In the genomic region with DNA sequence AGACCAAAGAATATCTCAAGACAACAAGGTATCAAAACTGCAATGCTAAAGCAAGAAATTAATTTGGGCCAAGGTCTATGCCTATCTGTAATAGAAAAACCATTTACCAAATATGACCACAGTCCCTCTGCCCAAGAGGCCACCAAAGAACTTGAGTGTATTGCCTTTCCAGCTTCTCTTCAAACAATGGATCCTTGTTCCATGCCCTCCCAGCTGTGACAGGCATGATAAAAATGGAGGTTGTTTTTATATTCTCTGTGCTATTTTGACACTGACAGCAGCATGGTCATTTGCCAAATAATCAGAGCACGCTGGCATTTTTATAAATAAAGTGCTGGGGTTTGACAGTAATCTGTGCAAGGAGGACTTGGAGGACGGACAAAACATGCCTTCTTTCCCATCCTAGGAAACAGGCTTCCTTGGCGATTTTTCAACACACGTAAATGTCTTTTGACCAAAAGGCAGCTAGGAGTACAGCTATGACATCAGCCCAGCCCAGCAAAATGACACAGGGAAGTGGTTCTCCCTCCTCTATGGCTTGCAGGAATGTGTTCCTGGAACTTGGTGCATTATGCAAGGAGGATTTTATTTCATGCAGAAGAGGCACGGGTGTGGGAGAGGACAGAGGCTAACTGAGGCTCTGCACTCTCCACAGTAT, we compare ENCODE assay signal across 16 mouse cellular contexts.
DNase-seq lines count a peak whose midpoint lies in the region; ATAC-seq and TF ChIP-seq lines count a peak whose summit lies in the region.
"Had no signal": no experiment of that assay in that cellular context is flagged by ENCODE, and none has a peak within 500 bp of the region (broad histone marks: within the 10 kb centered on the region; RNA-seq: fewer than 3 reads in every experiment).

No protein-coding gene starts in this region.

- H3K9ac ChIP-seq in heart, embryonic 12.5 days: no peak overlapping the region
- no peak overlapping the region for H3K9ac ChIP-seq in heart, embryonic 11.5 days (ENCODE audit: low read depth, low read length)
- H3K9ac ChIP-seq: embryonic facial prominence, embryonic 13.5 days; forebrain, embryonic 15.5 days had no signal

- H3K4me3 ChIP-seq in heart, embryonic 12.5 days: no peak overlapping the region
- H3K4me3 ChIP-seq in heart, embryonic 11.5 days (ENCODE audit: low read depth, low read length): no peak overlapping the region
- H3K4me3 ChIP-seq in layer of hippocampus, adult 2 months: no peak overlapping the region
- H3K4me3 ChIP-seq: embryonic facial prominence, embryonic 13.5 days; forebrain, embryonic 15.5 days had no signal

- no peak for ATAC-seq in heart, embryonic 12.5 days (ENCODE audit: insufficient number of reproducible peaks, low FRiP score)
- ATAC-seq in heart, embryonic 11.5 days (replicated peaks; ENCODE audit: insufficient number of reproducible peaks, low FRiP score, low TSS enrichment): no peak
- ATAC-seq: forebrain, embryonic 15.5 days had no signal

- H3K9me3 ChIP-seq in heart, embryonic 12.5 days (replicated peaks): no peaks in the 10 kb centered on the region
- H3K9me3 ChIP-seq in heart, embryonic 11.5 days (replicated peaks; ENCODE audit: control insufficient read depth, low read length): no peaks in the 10 kb centered on the region
- H3K9me3 ChIP-seq: embryonic facial prominence, embryonic 13.5 days; forebrain, embryonic 15.5 days had no signal

- no peaks in the 10 kb centered on the region for H3K27me3 ChIP-seq in heart, embryonic 12.5 days (replicated peaks)
- H3K27me3 ChIP-seq in heart, embryonic 11.5 days (ENCODE audit: control insufficient read depth, insufficient read depth, low read length): no peaks in the 10 kb centered on the region
- H3K27me3 ChIP-seq: embryonic facial prominence, embryonic 13.5 days; forebrain, embryonic 15.5 days had no signal

- no peak for TF ChIP-seq CTCF in layer of hippocampus, adult 2 months (conservative IDR thresholded peaks at IDR 0.05)

- 50% methylated on average over 5 of the region's 5 CpGs for WGBS in heart, embryonic 12.5 days
- whole genome bisulfite sequencing in heart, embryonic 11.5 days (ENCODE audit: insufficient replicate concordance): 55% methylated on average over 5 of the region's 5 CpGs

- no peaks in the 10 kb centered on the region for H3K36me3 ChIP-seq in heart, embryonic 12.5 days
- H3K36me3 ChIP-seq in heart, embryonic 11.5 days (ENCODE audit: control insufficient read depth, insufficient read depth, low read length): no peaks in the 10 kb centered on the region
- H3K36me3 ChIP-seq: embryonic facial prominence, embryonic 13.5 days; forebrain, embryonic 15.5 days had no signal

- H3K27ac ChIP-seq in heart, embryonic 12.5 days (ENCODE audit: poor library complexity, severe bottlenecking): peak overlapping the region; percentile 39
- H3K27ac ChIP-seq in heart, embryonic 11.5 days (ENCODE audit: low read depth, low read length): no peak overlapping the region
- H3K27ac ChIP-seq in layer of hippocampus, adult 2 months: peak overlapping the region; percentile 28; the same call in 1 of the 2 replicates
- H3K27ac ChIP-seq: embryonic facial prominence, embryonic 13.5 days; forebrain, embryonic 15.5 days; macrophage had no signal

- DNase-seq in layer of hippocampus, adult 2 months (ENCODE audit: low spot score in 2 of 2): no peak
- no peak for DNase-seq in layer of hippocampus, postnatal 25 days (ENCODE audit: extremely low spot score in 1 of 2, low spot score in 1 of 2)
- peak; percentile 58 for DNase-seq in fibroblast of lung, adult 2 months (ENCODE audit: low read depth)
- peak; percentile 34 for DNase-seq in lung, postnatal 36 days
- DNase-seq in urinary bladder, postnatal 14 days (ENCODE audit: low spot score): no peak
- DNase-seq in c-Kit-positive CD71-positive TER-119-positive erythroid progenitor cells, embryonic 14.5 days (ENCODE audit: low spot score): no peak
- DNase-seq: cerebellum, adult 9-10 months; kidney, postnatal 25 days; layer of hippocampus, postnatal 36 days; right cerebral cortex, postnatal 25 days; thymus, postnatal 14 days had no signal

- no peak overlapping the region for H3K4me2 ChIP-seq in heart, embryonic 12.5 days
- H3K4me2 ChIP-seq in heart, embryonic 11.5 days: no peak overlapping the region
- H3K4me2 ChIP-seq: embryonic facial prominence, embryonic 13.5 days; forebrain, embryonic 15.5 days had no signal

- H3K4me1 ChIP-seq in heart, embryonic 12.5 days (replicated peaks): peaks cover 18% of the 10 kb centered on the region
- H3K4me1 ChIP-seq in heart, embryonic 11.5 days (ENCODE audit: control insufficient read depth, insufficient read depth, low read length): peaks cover 5% of the 10 kb centered on the region; the same call in 1 of the 2 replicates
- H3K4me1 ChIP-seq: embryonic facial prominence, embryonic 13.5 days; forebrain, embryonic 15.5 days had no signal

Comparison
In these comparisons a context has a peak if more than half of its experiments do, and no peak if none do; other contexts are left out.
1. DNase-seq: peak in fibroblast of lung, adult 2 months (single experiment) and lung, postnatal 36 days (single experiment); none in layer of hippocampus, adult 2 months (0 of 2), layer of hippocampus, postnatal 25 days (0 of 2), urinary bladder, postnatal 14 days (single experiment) and c-Kit-positive CD71-positive TER-119-positive erythroid progenitor cells, embryonic 14.5 days (single experiment).